Mouse (Mus musculus) heart, postnatal 0 days (tissue): Measurements from ENCODE around the gene Kif24. TPM values are rescaled to one million over a fixed set of nuclear protein-coding genes. Genes with fewer than 3 reads are reported as not detected.

ENCODE experiments used
- ATAC-seq: fragments of 200-750 bp; cut with Nextera tagmentation; 2 replicates; pipeline ENCODE4 v1.8.0; 2017; ENCODE audit warnings: low read depth, moderate number of reproducible peaks, moderate library complexity; ENCODE audit not compliant: insufficient read depth
- DNase-seq: peaks from one replicate; pipeline ENCODE4 v3.0.0-alpha.2; 2016; ENCODE audit warnings: low spot score
- H3K27ac ChIP-seq: fragments of 300-500 bp; sonication (generic); 2 replicates; pipeline ENCODE4 v1.5.1; 2014; ENCODE audit warnings: low read depth, mild to moderate bottlenecking
- H3K27me3 ChIP-seq: fragments of 300-500 bp; sonication (generic); 2 replicates; pipeline ENCODE4 v1.6.1; 2014; ENCODE audit warnings: low read length, mixed read lengths; ENCODE audit not compliant: control insufficient read depth, insufficient read depth
- H3K36me3 ChIP-seq: fragments of 300-500 bp; sonication (generic); replicated peaks from 2 replicates; pipeline ENCODE4 v1.6.1; 2014; ENCODE audit warnings: low read length, mixed read lengths; ENCODE audit not compliant: control insufficient read depth, insufficient read depth
- H3K4me1 ChIP-seq: fragments of 300-500 bp; sonication (generic); 2 replicates; pipeline ENCODE4 v1.6.1; 2014; ENCODE audit warnings: antibody characterized with exemption; ENCODE audit not compliant: control insufficient read depth, insufficient read depth
- H3K4me2 ChIP-seq: fragments of 300-500 bp; sonication (generic); 2 replicates; pipeline ENCODE4 v1.6.1; 2014; ENCODE audit warnings: low read depth, mild to moderate bottlenecking, low read length, moderate library complexity
- H3K4me3 ChIP-seq: fragments of 300-500 bp; sonication (generic); 2 replicates; pipeline ENCODE4 v1.5.1; 2014; ENCODE audit warnings: low read depth, low read length
- H3K9ac ChIP-seq: fragments of 300-500 bp; sonication (generic); replicated peaks from 2 replicates; pipeline ENCODE4 v1.6.1; 2014; ENCODE audit warnings: low read depth, low read length, mixed read lengths
- H3K9me3 ChIP-seq: fragments of 300-500 bp; sonication (generic); replicated peaks from 2 replicates; pipeline ENCODE4 v1.6.1; 2016; ENCODE audit warnings: low read length; ENCODE audit not compliant: control insufficient read depth
- CTCF ChIP-seq: IDR thresholded peaks from 2 replicates; pipeline ENCODE4 v1.5.1; 2016; ENCODE audit warnings: antibody characterized with exemption, control low read depth, low read depth
- EP300 ChIP-seq: IDR thresholded peaks from 2 replicates; pipeline ENCODE4 v1.6.1; 2016; ENCODE audit warnings: antibody characterized with exemption, low read depth
- WGBS: fragments of 180-500 bp; shearing (Covaris S2); extraction: QIAGEN DNeasy Blood & Tissue Kit; methylation state at CpG from one replicate; pipeline ENCODE4 v1.1.7; 2014; 5-methylcytosine and 5-hydroxymethylcytosine counted together
- polyA plus RNA-seq: library from polyadenylated mRNA; unstranded; fragments of >200 nt; fragmentation: Nextera tagmentation; extraction: Ambion mirVana; gene quantifications from 2 replicates; pipeline ENCODE4 v1.2.1, GENCODE M21; 2015
- total RNA-seq: library from RNA; depleted of rRNA; stranded (reverse); fragments of >200 nt; gene quantifications from 2 replicates; pipeline ENCODE4 v1.2.3, GENCODE M21; 2014; ENCODE audit warnings: low replicate concordance

Gene Kif24
- total and polyA plus RNA-seq, 2 experiments from 2014 or later, result 1.4 to 3.4 TPM

GRCm38 (mm10) chr4:41492951-41493350 is 28.3 kb upstream of the Kif24 start:
- no peak for ATAC-seq
- 80% methylated on average over 7 of the region's 7 CpGs for WGBS
- Histone ChIP-seq H3K4me1 (peaks cover 5% of the 10 kb centered on the region; the same call in 1 of the 2 replicates), H3K9ac (no peak overlapping the region), H3K9me3 (no peaks in the 10 kb centered on the region), H3K27ac (no peak overlapping the region), H3K4me3 (no peak overlapping the region), H3K36me3 (no peaks in the 10 kb centered on the region), H3K27me3 (peaks cover 17% of the 10 kb centered on the region), H3K4me2 (no peak overlapping the region)
- DNase-seq, result no peak
- TF ChIP-seq CTCF (no peak), EP300 (no peak)

- 0 out of 2 replicates have a peak overlapping the region, but pooled peaks have one; percentile 9 for H3K27ac ChIP-seq
- WGBS, result 26% methylated on average over 6 of the region's 6 CpGs
These were observed 16.9 kb upstream of the Kif24 start for GRCm38 (mm10) chr4:41481601-41482017.

GRCm38 (mm10) chr4:41480254-41480653 is 15.6 kb upstream of the Kif24 start:
- Histone ChIP-seq H3K27me3 (no peaks in the 10 kb centered on the region), H3K9me3 (no peaks in the 10 kb centered on the region), H3K4me3 (no peak overlapping the region), H3K36me3 (peaks cover 5% of the 10 kb centered on the region), H3K27ac (peak overlapping the region; percentile 52), H3K9ac (no peak overlapping the region), H3K4me1 (peaks cover 4% of the 10 kb centered on the region; the same call in 1 of the 2 replicates), H3K4me2 (no peak overlapping the region)
- DNase-seq (no peak), ATAC-seq (no peak)
- TF ChIP-seq CTCF (no peak), EP300 (no peak)
- whole genome bisulfite sequencing, result 63% methylated on average over 8 of the region's 8 CpGs

More at GRCm38 (mm10) chr4:41481601-41482017, 16.9 kb upstream of the Kif24 start:
- no peak for DNase-seq
- Histone ChIP-seq H3K4me3 (no peak overlapping the region), H3K9ac (no peak overlapping the region), H3K4me1 (peaks cover 4% of the 10 kb centered on the region; the same call in 1 of the 2 replicates), H3K9me3 (0 out of 2 replicates have a peak, but pooled peaks cover 4% of the 10 kb centered on the region), H3K27me3 (no peaks in the 10 kb centered on the region), H3K36me3 (peaks cover 5% of the 10 kb centered on the region), H3K4me2 (no peak overlapping the region)
- TF ChIP-seq EP300, result no peak
- no peak for TF ChIP-seq CTCF
- peak; percentile 30; the same call in 1 of the 2 replicates for ATAC-seq

GRCm38 (mm10) chr4:41479456-41479804 is 14.7 kb upstream of the Kif24 start:
- H3K9ac ChIP-seq, result no peak overlapping the region
- peak; percentile 32; the same call in 1 of the 2 replicates for ATAC-seq
- H3K36me3 ChIP-seq, result peaks cover 5% of the 10 kb centered on the region
- DNase-seq, result peak; percentile 35
- 59% methylated on average over 1 of the region's 1 CpGs for WGBS
- H3K27me3 ChIP-seq, result no peaks in the 10 kb centered on the region
- TF ChIP-seq EP300, result no peak
- TF ChIP-seq CTCF, result no peak
- H3K4me2 ChIP-seq, result no peak overlapping the region
- peaks cover 4% of the 10 kb centered on the region; the same call in 1 of the 2 replicates for H3K4me1 ChIP-seq
- no peak overlapping the region for H3K4me3 ChIP-seq
- no peak overlapping the region for H3K27ac ChIP-seq
- H3K9me3 ChIP-seq, result no peaks in the 10 kb centered on the region

GRCm38 (mm10) chr4:41478751-41479455 is 14.2 kb upstream of the Kif24 start:
- no peak overlapping the region for H3K4me3 ChIP-seq
- no peak for ATAC-seq

More at GRCm38 (mm10) chr4:41478751-41479455, 14.2 kb upstream of the Kif24 start:
- H3K27me3 ChIP-seq, result no peaks in the 10 kb centered on the region
- no peak overlapping the region for H3K27ac ChIP-seq
- H3K4me1 ChIP-seq, result peaks cover 4% of the 10 kb centered on the region; the same call in 1 of the 2 replicates
- TF ChIP-seq EP300, result no peak
- no peak for TF ChIP-seq CTCF
- no peak overlapping the region for H3K4me2 ChIP-seq
- no peak overlapping the region for H3K9ac ChIP-seq
- no peaks in the 10 kb centered on the region for H3K9me3 ChIP-seq
- no peak for DNase-seq
- H3K36me3 ChIP-seq, result peaks cover 5% of the 10 kb centered on the region
- WGBS, result 60% methylated on average over 4 of the region's 4 CpGs
